ENCODE assay signal across 16 mouse cellular contexts in genomic region chr13:69792541-69793009, GRCm38 (mm10). TPM values are rescaled to one million over a fixed set of nuclear protein-coding genes. Genes with fewer than 3 reads are reported as not detected.
DNase-seq lines count a peak whose midpoint lies in the region; ATAC-seq lines count a peak whose summit lies in the region.
"Had no signal": no experiment of that assay in that cellular context is flagged by ENCODE, and none has a peak within 500 bp of the region (broad histone marks: within the 10 kb centered on the region; RNA-seq: fewer than 3 reads in every experiment).

No protein-coding gene starts in this region.

- H3K27ac ChIP-seq in hindbrain, embryonic 12.5 days: no peak overlapping the region
- no peak overlapping the region for H3K27ac ChIP-seq in hindbrain, embryonic 10.5 days
- H3K27ac ChIP-seq: embryonic facial prominence, embryonic 13.5 days; gastrocnemius, adult 2 months; liver, embryonic 15.5 days; midbrain, embryonic 12.5 days; stomach, postnatal 0 days had no signal

- no peak overlapping the region for H3K4me3 ChIP-seq in hindbrain, embryonic 12.5 days
- no peak overlapping the region for H3K4me3 ChIP-seq in hindbrain, embryonic 10.5 days
- H3K4me3 ChIP-seq: embryonic facial prominence, embryonic 13.5 days; gastrocnemius, adult 2 months; liver, embryonic 15.5 days; midbrain, embryonic 12.5 days had no signal

- ATAC-seq in hindbrain, embryonic 12.5 days (ENCODE audit: low FRiP score): peak; percentile 56; the same call in 1 of the 2 replicates

- H3K4me1 ChIP-seq in hindbrain, embryonic 12.5 days: 0 out of 2 replicates have a peak, but pooled peaks cover 4% of the 10 kb centered on the region
- H3K4me1 ChIP-seq in hindbrain, embryonic 10.5 days (replicated peaks): no peaks in the 10 kb centered on the region
- H3K4me1 ChIP-seq: embryonic facial prominence, embryonic 13.5 days; liver, embryonic 15.5 days; midbrain, embryonic 12.5 days had no signal

- H3K36me3 ChIP-seq in hindbrain, embryonic 12.5 days: no peaks in the 10 kb centered on the region
- H3K36me3 ChIP-seq in hindbrain, embryonic 10.5 days: no peaks in the 10 kb centered on the region
- H3K36me3 ChIP-seq: embryonic facial prominence, embryonic 13.5 days; liver, embryonic 15.5 days; midbrain, embryonic 12.5 days had no signal

- DNase-seq in hindbrain, embryonic 10.5 days (ENCODE audit: low spot score): no peak
- peak; percentile 28 for DNase-seq in right cerebral cortex, postnatal 4 days
- no peak for DNase-seq in right cerebral cortex, postnatal 25 days
- peak; percentile 2 for DNase-seq in forelimb bud, embryonic 11.5 days (ENCODE audit: low read depth, low spot score)
- no peak for DNase-seq in testis, postnatal 14 days (ENCODE audit: low spot score)
- no peak for DNase-seq in spleen, adult 18-20 months
- no peak for DNase-seq in layer of hippocampus, postnatal 25 days (ENCODE audit: extremely low spot score in 1 of 2, low spot score in 1 of 2)
- DNase-seq: cerebellum, adult 11-12 months; gastrocnemius, adult 2 months; kidney, adult 11 months; right cerebral cortex, postnatal 14 days had no signal

- no peaks in the 10 kb centered on the region for H3K9me3 ChIP-seq in hindbrain, embryonic 12.5 days (replicated peaks)
- H3K9me3 ChIP-seq in hindbrain, embryonic 10.5 days: no peaks in the 10 kb centered on the region
- H3K9me3 ChIP-seq: embryonic facial prominence, embryonic 13.5 days; liver, embryonic 15.5 days; midbrain, embryonic 12.5 days had no signal

- WGBS in hindbrain, embryonic 12.5 days: 57% methylated on average over 12 of the region's 12 CpGs
- WGBS in hindbrain, embryonic 10.5 days: 68% methylated on average over 12 of the region's 12 CpGs

- H3K27me3 ChIP-seq in hindbrain, embryonic 12.5 days: no peaks in the 10 kb centered on the region
- no peaks in the 10 kb centered on the region for H3K27me3 ChIP-seq in hindbrain, embryonic 10.5 days (ENCODE audit: insufficient read depth, poor library complexity, severe bottlenecking)
- H3K27me3 ChIP-seq: embryonic facial prominence, embryonic 13.5 days; liver, embryonic 15.5 days; midbrain, embryonic 12.5 days had no signal

- H3K4me2 ChIP-seq in hindbrain, embryonic 12.5 days (replicated peaks): no peak overlapping the region
- H3K4me2 ChIP-seq: embryonic facial prominence, embryonic 13.5 days; liver, embryonic 15.5 days; midbrain, embryonic 12.5 days had no signal

- no peak overlapping the region; the same call in 1 of the 2 replicates for H3K9ac ChIP-seq in hindbrain, embryonic 12.5 days
- H3K9ac ChIP-seq: embryonic facial prominence, embryonic 13.5 days; liver, embryonic 15.5 days; midbrain, embryonic 12.5 days had no signal

RNA-seq across cellular contexts. Expression of gene Med10, which starts 9.6 kb away (rescaled TPM):
- 169 and 171 TPM in 2 replicates for polyA plus RNA-seq in hindbrain, embryonic 12.5 days (2016; fragmentation: Nextera tagmentation; extraction: Ambion mirVana)
- polyA plus RNA-seq in hindbrain, embryonic 10.5 days (2016; fragmentation: Nextera tagmentation; extraction: Ambion mirVana): 202 and 229 TPM in 2 replicates
- total RNA-seq in layer of hippocampus, postnatal 25 days (2021): 10 to 100 TPM; 60.9 to 65.4 TPM

RNA-seq across cellular contexts. Expression of gene Ube2ql1, which starts 52.9 kb away (rescaled TPM):
- polyA plus RNA-seq in hindbrain, embryonic 12.5 days (2016; fragmentation: Nextera tagmentation; extraction: Ambion mirVana): 16.4 and 18.2 TPM in 2 replicates
- 2.6 and 6.1 TPM in 2 replicates for polyA plus RNA-seq in hindbrain, embryonic 10.5 days (2016; fragmentation: Nextera tagmentation; extraction: Ambion mirVana)
- total RNA-seq in layer of hippocampus, postnatal 25 days (2021): 100 to 1,000 TPM; 189 to 204 TPM

Comparison
In these comparisons a context has a peak if more than half of its experiments do, and no peak if none do; other contexts are left out.
1. DNase-seq: peak in right cerebral cortex, postnatal 4 days (single experiment) and forelimb bud, embryonic 11.5 days (single experiment); none in hindbrain, embryonic 10.5 days (single experiment), right cerebral cortex, postnatal 25 days (single experiment), testis, postnatal 14 days (single experiment), spleen, adult 18-20 months (0 of 2) and layer of hippocampus, postnatal 25 days (0 of 2).